Mouse (Mus musculus) forebrain, embryonic 12.5 days (tissue): ENCODE measurements at regions not wholly inside any gene's neighbourhood (a gene's known extent, or its start where the extent isn't known, plus 50 kb on each side); places are given as distances from the start of the nearest gene placed in this dataset.

ENCODE experiments used
- ATAC-seq: fragments of 200-750 bp; cut with Nextera tagmentation; 2 replicates; pipeline ENCODE4 v1.8.0; 2017; ENCODE audit warnings: moderate TSS enrichment; ENCODE audit not compliant: low FRiP score
- H3K27ac ChIP-seq: fragments of 300-500 bp; sonication (generic); 2 replicates; pipeline ENCODE4 v1.5.1; 2016; ENCODE audit warnings: mild to moderate bottlenecking
- H3K27me3 ChIP-seq: fragments of 300-500 bp; sonication (generic); 2 replicates; pipeline ENCODE4 v1.6.1; 2016; ENCODE audit warnings: mild to moderate bottlenecking
- H3K36me3 ChIP-seq: fragments of 300-500 bp; sonication (generic); replicated peaks from 2 replicates; pipeline ENCODE4 v1.6.1; 2016; ENCODE audit warnings: mild to moderate bottlenecking
- H3K4me1 ChIP-seq: fragments of 300-500 bp; sonication (generic); 2 replicates; pipeline ENCODE4 v1.6.1; 2016
- H3K4me2 ChIP-seq: fragments of 300-500 bp; sonication (generic); 2 replicates; pipeline ENCODE4 v1.6.1; 2016; ENCODE audit warnings: mild to moderate bottlenecking, moderate library complexity
- H3K4me3 ChIP-seq: fragments of 300-500 bp; sonication (generic); replicated peaks from 2 replicates; pipeline ENCODE4 v1.5.1; 2016; ENCODE audit warnings: mild to moderate bottlenecking
- H3K9ac ChIP-seq: fragments of 300-500 bp; sonication (generic); 2 replicates; pipeline ENCODE4 v1.6.1; 2016; ENCODE audit warnings: mild to moderate bottlenecking
- H3K9me3 ChIP-seq: fragments of 300-500 bp; sonication (generic); 2 replicates; pipeline ENCODE4 v1.6.1; 2016
- WGBS: fragments of 180-500 bp; shearing (Covaris S2); methylation state at CpG from one replicate; pipeline ENCODE4 v1.1.7; 2016; 5-methylcytosine and 5-hydroxymethylcytosine counted together

DNA sequence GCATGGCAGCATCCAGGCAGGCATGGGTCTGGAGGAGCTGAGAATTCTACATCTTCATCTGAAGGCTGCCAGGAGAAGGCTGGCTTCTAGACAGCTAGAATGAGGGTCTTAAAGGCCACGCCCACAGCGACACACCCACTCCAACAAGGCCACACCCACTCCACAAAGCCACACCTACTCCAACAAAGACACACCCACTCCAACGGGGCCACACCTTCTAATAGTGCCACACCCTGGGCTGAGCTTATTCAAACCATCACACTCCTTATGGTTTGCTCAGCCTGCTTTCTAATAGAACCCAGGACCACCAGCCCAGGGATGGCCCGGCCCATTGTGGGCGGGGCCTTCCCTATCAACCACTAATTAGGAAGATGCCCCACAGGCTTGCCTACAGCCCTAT is 149.0 kb downstream of the 2410131K14Rik start:
- Histone ChIP-seq H3K36me3 (no peaks in the 10 kb centered on the region), H3K9ac (no peak overlapping the region), H3K4me3 (no peak overlapping the region), H3K27me3 (peaks cover 16% of the 10 kb centered on the region; the same call in 1 of the 2 replicates), H3K9me3 (peaks cover 11% of the 10 kb centered on the region), H3K4me1 (peaks cover 7% of the 10 kb centered on the region), H3K4me2 (no peak overlapping the region), H3K27ac (no peak overlapping the region)
- ATAC-seq: no peak
- 58% methylated on average over 5 of the region's 5 CpGs for whole genome bisulfite sequencing

GRCm38 (mm10) chr5:118396004-118396725 is 151.1 kb downstream of the 2410131K14Rik start:
- no peaks in the 10 kb centered on the region for H3K36me3 ChIP-seq
- peak overlapping the region; percentile 40 for H3K4me2 ChIP-seq
- peak; percentile 69; the same call in 1 of the 2 replicates for ATAC-seq
- no peaks in the 10 kb centered on the region for H3K9me3 ChIP-seq
- peaks cover 12% of the 10 kb centered on the region for H3K4me1 ChIP-seq
- H3K4me3 ChIP-seq: no peak overlapping the region
- H3K9ac ChIP-seq: no peak overlapping the region
- H3K27ac ChIP-seq: no peak overlapping the region
- peaks cover 16% of the 10 kb centered on the region; the same call in 1 of the 2 replicates for H3K27me3 ChIP-seq
- WGBS: 9% methylated on average over 28 of the region's 28 CpGs

- H3K9ac ChIP-seq: no peak overlapping the region
- no peak overlapping the region for H3K4me2 ChIP-seq
- ATAC-seq: no peak
- H3K27me3 ChIP-seq: peaks cover 7% of the 10 kb centered on the region; the same call in 1 of the 2 replicates
- no peak overlapping the region for H3K27ac ChIP-seq
- WGBS: 51% methylated on average over 10 of the region's 10 CpGs
- H3K4me1 ChIP-seq: peaks cover 12% of the 10 kb centered on the region
- H3K4me3 ChIP-seq: no peak overlapping the region
- no peaks in the 10 kb centered on the region for H3K36me3 ChIP-seq
- no peaks in the 10 kb centered on the region for H3K9me3 ChIP-seq
Observed at GRCm38 (mm10) chr5:118400926-118401325, 155.9 kb downstream of the 2410131K14Rik start.

- H3K4me2 ChIP-seq: no peak overlapping the region
- no peaks in the 10 kb centered on the region for H3K9me3 ChIP-seq
- H3K4me1 ChIP-seq: peaks cover 11% of the 10 kb centered on the region
- no peak overlapping the region for H3K27ac ChIP-seq
- H3K36me3 ChIP-seq: no peaks in the 10 kb centered on the region
- WGBS: 86% methylated on average over 7 of the region's 7 CpGs
- no peak overlapping the region for H3K9ac ChIP-seq
- no peak for ATAC-seq
- no peaks in the 10 kb centered on the region for H3K27me3 ChIP-seq
- no peak overlapping the region for H3K4me3 ChIP-seq
Observed at GRCm38 (mm10) chr5:118404398-118404797, 156.1 kb upstream of the Med13l start.

DNA sequence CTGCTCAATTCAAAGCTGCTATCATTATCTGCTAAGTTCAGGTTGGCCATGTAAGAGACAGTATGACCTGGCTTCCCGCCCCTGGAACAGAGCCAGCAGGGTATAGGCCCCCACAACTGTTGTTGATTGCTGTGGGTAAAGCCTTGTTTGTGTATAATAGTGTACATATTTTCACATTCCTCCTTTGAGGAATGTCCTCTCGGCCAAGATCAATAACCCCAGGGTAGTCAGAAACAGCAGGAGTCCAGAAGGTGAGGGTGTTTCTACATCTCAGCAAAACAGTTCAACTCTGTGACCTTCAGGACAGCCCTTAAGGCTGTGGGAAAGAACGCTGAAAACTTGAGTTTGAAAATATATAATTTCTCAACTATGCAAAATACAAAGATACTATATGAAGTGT is 155.1 kb upstream of the Med13l start:
- Histone ChIP-seq H3K9me3 (no peaks in the 10 kb centered on the region), H3K4me3 (no peak overlapping the region), H3K36me3 (no peaks in the 10 kb centered on the region), H3K27ac (no peak overlapping the region), H3K4me2 (no peak overlapping the region), H3K27me3 (no peaks in the 10 kb centered on the region), H3K4me1 (peaks cover 11% of the 10 kb centered on the region), H3K9ac (no peak overlapping the region)
- no peak for ATAC-seq
- WGBS: 89% methylated on average over 3 of the region's 3 CpGs

GRCm38 (mm10) chr5:118407451-118407850 is 153.0 kb upstream of the Med13l start:
- no peaks in the 10 kb centered on the region for H3K36me3 ChIP-seq
- ATAC-seq: no peak
- H3K4me2 ChIP-seq: no peak overlapping the region
- no peak overlapping the region for H3K4me3 ChIP-seq
- no peak overlapping the region for H3K9ac ChIP-seq
- no peaks in the 10 kb centered on the region for H3K27me3 ChIP-seq
- H3K27ac ChIP-seq: no peak overlapping the region
- peaks cover 4% of the 10 kb centered on the region for H3K4me1 ChIP-seq
- H3K9me3 ChIP-seq: no peaks in the 10 kb centered on the region
- WGBS: 31% methylated on average over 11 of the region's 11 CpGs

GRCm38 (mm10) chr5:118407973-118408372 is 152.5 kb upstream of the Med13l start:
- no peak overlapping the region for H3K4me3 ChIP-seq
- H3K9me3 ChIP-seq: no peaks in the 10 kb centered on the region
- no peak overlapping the region for H3K9ac ChIP-seq
- no peak overlapping the region for H3K27ac ChIP-seq
- no peak for ATAC-seq
- H3K27me3 ChIP-seq: no peaks in the 10 kb centered on the region
- no peaks in the 10 kb centered on the region for H3K36me3 ChIP-seq
- H3K4me1 ChIP-seq: peaks cover 4% of the 10 kb centered on the region
- no peak overlapping the region for H3K4me2 ChIP-seq
- WGBS: 51% methylated on average over 3 of the region's 3 CpGs

DNA sequence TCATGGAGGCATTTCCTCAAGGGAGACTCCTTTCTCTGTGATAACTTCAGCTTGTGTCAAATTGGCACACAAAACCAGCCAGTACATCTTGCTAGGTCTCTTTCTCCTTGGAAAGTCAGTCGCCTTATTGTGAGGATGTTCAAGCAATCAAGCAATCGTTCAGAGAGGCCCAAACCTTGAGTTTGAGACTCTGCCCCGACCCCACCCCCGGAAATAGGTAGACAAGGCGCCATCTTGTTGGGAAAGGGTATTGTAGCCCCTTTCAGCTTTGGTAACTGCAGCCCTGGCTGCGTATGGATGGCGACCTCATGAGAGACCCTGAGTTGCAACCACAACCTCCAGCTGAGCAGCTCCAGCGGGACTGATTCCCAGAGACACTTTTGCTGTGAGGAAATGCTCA is 151.7 kb upstream of the Med13l start:
- Histone ChIP-seq H3K4me1 (peaks cover 8% of the 10 kb centered on the region), H3K9ac (no peak overlapping the region), H3K4me2 (no peak overlapping the region), H3K27me3 (no peaks in the 10 kb centered on the region), H3K36me3 (no peaks in the 10 kb centered on the region), H3K27ac (no peak overlapping the region), H3K4me3 (no peak overlapping the region), H3K9me3 (no peaks in the 10 kb centered on the region)
- WGBS: 92% methylated on average over 8 of the region's 8 CpGs
- no peak for ATAC-seq

DNA sequence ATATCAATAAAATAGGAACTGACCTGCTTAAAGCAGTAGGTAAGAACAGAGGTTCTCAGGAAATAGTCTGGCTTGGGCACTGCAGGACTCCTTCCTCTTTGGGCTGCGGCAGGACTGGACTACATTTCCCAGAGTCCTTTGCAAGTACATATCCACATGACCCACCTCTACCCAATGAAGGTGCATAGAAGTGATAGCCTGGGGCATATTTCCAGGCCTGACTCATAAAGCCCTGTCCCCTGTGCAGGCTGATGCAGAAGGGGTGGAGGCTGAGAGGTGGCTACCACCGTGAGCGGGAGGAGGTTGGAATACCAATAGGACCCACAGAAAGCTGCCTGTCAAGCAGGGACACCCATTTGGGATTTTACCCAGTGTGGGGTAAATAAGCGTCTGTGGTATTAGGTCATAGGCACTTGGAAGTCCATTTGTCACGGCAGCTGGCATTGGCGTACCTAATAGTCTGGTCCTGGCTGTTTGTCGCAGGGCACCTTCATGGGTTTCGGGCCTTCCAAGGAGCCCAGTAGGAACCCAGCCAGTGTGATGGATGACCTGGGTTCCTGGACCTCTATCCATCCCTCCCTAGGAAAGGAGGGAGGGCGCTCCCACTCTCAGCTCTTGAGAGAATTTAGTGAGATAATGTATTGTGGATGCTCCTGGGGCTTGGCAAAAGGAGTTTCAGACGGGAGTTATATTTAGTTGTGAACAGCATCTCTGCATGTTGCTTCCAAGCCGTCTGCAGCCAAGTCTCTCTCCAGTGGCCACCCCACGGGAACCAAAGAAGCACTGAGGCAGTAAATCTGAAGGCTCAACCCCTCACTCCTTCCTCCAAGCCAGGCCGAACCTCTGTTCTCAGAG is 146.8 kb upstream of the Med13l start:
- Histone ChIP-seq H3K4me3 (no peak overlapping the region), H3K4me1 (peaks cover 4% of the 10 kb centered on the region; the same call in 1 of the 2 replicates), H3K36me3 (no peaks in the 10 kb centered on the region), H3K27me3 (no peaks in the 10 kb centered on the region), H3K9ac (no peak overlapping the region), H3K9me3 (no peaks in the 10 kb centered on the region), H3K4me2 (no peak overlapping the region), H3K27ac (no peak overlapping the region)
- whole genome bisulfite sequencing: 62% methylated on average over 13 of the region's 13 CpGs
- ATAC-seq: peak; percentile 91

DNA sequence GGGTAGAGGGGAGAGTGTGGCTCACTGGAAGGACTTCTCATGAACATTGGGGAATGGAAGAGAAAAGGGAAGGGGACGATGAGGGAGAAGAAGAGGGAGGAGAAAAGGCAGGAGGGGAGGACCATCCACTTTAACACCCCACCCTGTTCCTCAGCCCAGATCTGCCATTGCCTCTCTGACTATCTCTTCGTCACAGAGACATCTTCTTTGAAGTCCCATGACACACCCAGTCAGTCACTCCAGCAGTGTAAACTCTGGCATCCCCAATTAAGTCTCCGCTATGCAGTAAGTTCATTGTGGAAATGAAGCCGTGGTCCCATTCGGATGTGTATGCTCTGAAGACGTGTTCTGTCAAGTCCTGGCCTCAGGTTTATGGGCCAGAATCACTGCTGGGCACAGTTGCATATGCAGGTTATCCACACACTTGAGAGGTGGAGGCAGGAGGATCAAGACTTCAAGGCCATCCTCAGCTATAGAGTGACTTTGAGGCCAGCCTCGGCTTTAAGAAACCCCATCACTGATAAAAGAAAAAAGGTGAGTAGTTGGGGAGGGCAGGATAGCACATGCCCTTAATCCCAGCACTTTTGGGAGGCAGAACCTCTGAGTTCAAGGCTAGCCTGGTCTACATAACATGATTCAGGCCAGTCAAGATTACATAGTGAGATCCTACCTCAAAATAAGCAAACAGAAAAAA is 141.0 kb upstream of the Med13l start:
- Histone ChIP-seq H3K4me1 (peaks cover 19% of the 10 kb centered on the region), H3K9me3 (no peaks in the 10 kb centered on the region), H3K9ac (no peak overlapping the region), H3K36me3 (no peaks in the 10 kb centered on the region), H3K27me3 (no peaks in the 10 kb centered on the region; the same call in 1 of the 2 replicates), H3K27ac (no peak overlapping the region), H3K4me2 (no peak overlapping the region), H3K4me3 (no peak overlapping the region)
- WGBS: 89% methylated on average over 7 of the region's 7 CpGs
- no peak for ATAC-seq

DNA sequence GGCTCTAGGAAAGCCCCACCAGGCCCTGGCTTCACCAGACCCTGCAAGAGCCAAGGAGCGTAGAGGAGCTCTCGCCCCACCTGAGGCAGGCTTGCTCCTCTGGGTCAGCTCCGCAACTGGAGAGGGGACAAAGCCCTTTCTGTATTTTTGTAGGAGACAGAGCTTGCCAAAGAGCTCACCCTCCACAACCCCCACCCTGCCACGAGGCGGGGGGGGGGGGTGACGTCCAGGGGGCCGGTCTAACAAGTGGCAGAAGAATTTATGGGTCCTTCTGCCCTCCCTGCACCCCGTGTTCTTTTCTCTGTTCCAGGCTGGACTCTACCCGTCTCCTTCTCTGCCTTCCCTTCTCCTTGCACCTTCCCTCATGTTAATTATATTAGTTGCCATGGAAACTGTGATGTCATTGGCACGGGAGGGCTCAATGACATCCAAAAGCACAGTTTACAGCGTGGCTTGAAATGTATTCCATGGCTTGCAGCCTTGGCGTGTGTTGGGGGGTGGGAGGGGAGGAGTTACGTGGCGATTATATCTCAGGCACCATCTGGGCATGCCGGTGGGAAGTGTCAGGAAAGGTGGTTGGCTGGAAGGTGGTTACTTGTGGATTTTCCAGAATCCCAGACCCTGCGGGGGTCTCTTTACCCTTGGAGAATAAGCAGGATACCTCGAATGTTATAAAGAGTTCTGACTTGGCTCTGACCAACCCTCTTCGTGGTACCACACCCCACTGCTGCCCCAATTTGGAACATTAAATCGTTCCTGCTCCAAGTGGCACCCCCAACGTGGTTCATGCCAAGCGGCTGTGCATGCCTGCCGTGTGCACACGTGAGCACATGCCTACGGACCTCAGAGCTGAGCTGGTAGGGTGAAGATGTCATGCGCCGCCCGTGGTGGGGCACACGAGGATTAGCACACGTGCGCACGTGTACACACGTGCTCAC is 138.3 kb upstream of the Med13l start:
- Histone ChIP-seq H3K36me3 (no peaks in the 10 kb centered on the region), H3K9me3 (no peaks in the 10 kb centered on the region), H3K4me1 (peaks cover 29% of the 10 kb centered on the region), H3K4me3 (peak overlapping the region; percentile 25), H3K9ac (peak overlapping the region; percentile 50), H3K4me2 (peak overlapping the region; percentile 61), H3K27me3 (no peaks in the 10 kb centered on the region; the same call in 1 of the 2 replicates), H3K27ac (peak overlapping the region; percentile 85)
- peak; percentile 87 for ATAC-seq
- 47% methylated on average over 32 of the region's 32 CpGs for WGBS
